Mouse (Mus musculus): ENCODE measurements around the gene Tcp10b. TPM values are rescaled to one million over a fixed set of nuclear protein-coding genes. Genes with fewer than 3 reads are reported as not detected.
"Not testable (repeated sequence)": the region's sequence is repeated elsewhere in the genome, so short reads cannot be mapped to it uniquely, and the experiment has no call there.

Gene Tcp10b
- 1 to 10 TPM in 1 of 2 experiments, under 1 TPM in 1; 0.61 to 1.4 TPM for total RNA-seq (2021)
- long read RNA-seq, experiment 1, result 0 reads
- long read RNA-seq, experiment 2, result 0 reads

DNA sequence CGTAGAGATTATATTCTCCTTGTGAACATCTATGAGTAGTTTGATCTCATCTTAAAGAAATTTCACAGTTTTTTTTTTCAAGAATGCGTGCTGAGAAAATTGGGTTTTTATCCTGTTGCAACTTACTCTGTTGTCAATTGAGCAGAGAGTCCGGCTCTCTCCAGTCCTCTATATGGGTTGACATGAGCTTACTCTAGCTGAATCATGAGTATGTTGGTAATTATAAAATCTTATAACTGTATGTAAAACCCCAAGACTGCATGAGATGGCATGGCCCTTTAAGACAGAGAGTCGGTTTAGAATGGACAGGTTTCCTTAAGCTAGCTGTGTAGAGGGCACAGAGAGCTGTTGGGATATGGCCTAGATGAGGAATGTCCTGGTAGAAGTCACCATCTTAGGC, at the start of gene Tcp10b:
Gene Tcp10b (plus strand): TSS at position 301 of the 400 bp plus-strand sequence.
- intact Hi-C loops (cut with DNase I), result not testable (repeated sequence)

DNA sequence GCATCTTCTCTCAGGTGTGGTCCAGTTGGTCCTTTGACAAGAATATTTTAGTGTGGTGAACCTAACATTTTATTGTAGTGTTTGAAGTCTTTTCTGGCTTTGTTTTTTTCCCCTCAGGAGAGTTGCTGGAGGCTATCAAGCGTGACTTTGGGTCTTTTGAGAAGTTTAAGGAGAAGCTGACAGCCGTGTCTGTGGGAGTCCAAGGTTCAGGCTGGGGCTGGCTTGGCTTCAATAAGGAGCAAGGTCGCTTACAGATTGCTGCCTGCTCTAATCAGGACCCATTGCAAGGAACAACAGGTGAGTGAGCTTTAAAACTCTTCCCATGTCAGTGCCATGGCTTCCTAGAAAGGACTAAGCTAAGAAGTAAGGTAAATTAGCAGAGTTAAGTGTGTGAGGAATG, 47.6 kb upstream of the Tcp10b start:
- Histone ChIP-seq H3K27ac (no peak overlapping the region), H3K4me3 (no peak overlapping the region)
- intact Hi-C loops (cut with DNase I), result no loop called here
- no peak for TF ChIP-seq CTCF (IDR thresholded peaks at IDR 0.05)
- DNase-seq (ENCODE audit: extremely low spot score in 1 of 2, low spot score in 2 of 2), result no peak

More for the DNA sequence above, at the start of gene Tcp10b:
- DNase-seq (ENCODE audit: extremely low spot score in 1 of 2, low spot score in 2 of 2); H3K4me3 ChIP-seq; H3K27ac ChIP-seq: not testable (repeated sequence)

DNA sequence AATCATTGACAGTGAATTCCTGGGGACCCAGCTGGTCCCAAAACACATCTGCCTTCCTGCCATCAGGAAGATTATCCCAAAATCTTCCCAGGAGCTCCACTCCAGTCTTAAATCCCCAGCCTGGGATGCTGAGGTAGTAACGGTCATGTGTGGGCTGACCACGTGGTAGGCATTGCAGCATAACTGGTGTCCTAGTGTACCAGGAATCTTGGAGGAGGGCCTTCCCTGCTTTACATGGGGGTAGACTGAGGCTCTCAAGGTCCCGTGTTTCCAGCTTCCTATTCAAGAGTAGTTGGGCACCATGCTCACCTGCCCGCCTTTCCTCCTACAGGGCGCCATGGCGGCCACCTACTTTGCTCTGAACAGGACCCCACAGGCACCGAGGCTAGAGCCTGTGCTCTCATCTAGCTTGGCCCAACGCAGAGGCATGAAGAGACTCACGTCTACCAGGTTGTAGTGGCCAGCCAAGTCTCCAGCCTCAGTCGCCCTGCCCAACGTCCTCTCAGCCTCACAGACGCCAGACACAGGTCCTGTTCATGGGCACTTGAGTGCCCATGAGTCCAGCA, 24.2 kb upstream of the Tcp10b start:
- intact Hi-C loops (cut with DNase I); DNase-seq (ENCODE audit: extremely low spot score in 1 of 2, low spot score in 2 of 2); H3K4me3 ChIP-seq: not testable (repeated sequence)

DNA sequence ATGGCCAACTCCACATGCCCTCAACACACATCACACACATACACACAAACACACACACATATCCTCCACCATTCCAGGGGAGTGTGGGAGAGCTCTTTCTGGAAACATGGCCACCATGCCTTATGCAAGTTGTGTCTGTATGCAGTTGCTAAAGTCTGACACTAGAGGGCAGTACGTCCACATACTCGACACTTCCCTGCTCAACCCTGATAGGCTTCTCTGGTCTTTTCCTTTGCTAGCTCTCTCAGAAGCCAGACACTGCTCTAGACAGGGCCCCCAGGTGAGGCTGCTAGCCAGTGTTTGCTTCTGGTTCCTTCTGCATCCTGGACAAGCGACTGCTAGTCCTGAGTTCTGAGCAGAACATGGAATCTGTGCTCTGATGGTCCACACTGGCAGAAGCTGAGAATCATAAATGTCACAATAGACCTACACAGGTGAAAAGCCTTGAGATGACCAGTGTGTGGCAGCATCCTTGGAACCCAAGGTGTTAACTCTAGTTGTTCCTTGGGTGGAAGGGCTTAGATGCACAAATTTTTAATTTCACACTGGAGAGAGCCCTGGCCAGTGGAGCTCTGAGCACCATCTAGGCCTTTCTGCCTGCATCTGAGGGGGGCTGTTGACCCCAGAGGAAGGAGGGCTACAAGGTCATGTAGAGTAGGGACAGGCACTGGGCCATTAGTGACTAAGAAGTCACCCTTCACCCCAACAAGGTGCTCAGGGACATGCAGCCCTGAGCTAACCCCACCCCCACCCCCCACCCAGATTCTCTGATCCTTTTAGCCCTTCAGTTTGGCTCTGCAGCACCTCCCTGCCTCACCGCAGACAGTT, 16.8 kb upstream of the Tcp10b start:
- H3K4me3 ChIP-seq; intact Hi-C loops (cut with DNase I); H3K27ac ChIP-seq: not testable (repeated sequence)
- peak; percentile 56 to 60 for DNase-seq (ENCODE audit: extremely low spot score in 1 of 2, low spot score in 2 of 2)
- peak; percentile 65 for TF ChIP-seq CTCF (IDR thresholded peaks at IDR 0.05)

More for the DNA sequence above, 24.2 kb upstream of the Tcp10b start:
- H3K27ac ChIP-seq, result not testable (repeated sequence)

DNA sequence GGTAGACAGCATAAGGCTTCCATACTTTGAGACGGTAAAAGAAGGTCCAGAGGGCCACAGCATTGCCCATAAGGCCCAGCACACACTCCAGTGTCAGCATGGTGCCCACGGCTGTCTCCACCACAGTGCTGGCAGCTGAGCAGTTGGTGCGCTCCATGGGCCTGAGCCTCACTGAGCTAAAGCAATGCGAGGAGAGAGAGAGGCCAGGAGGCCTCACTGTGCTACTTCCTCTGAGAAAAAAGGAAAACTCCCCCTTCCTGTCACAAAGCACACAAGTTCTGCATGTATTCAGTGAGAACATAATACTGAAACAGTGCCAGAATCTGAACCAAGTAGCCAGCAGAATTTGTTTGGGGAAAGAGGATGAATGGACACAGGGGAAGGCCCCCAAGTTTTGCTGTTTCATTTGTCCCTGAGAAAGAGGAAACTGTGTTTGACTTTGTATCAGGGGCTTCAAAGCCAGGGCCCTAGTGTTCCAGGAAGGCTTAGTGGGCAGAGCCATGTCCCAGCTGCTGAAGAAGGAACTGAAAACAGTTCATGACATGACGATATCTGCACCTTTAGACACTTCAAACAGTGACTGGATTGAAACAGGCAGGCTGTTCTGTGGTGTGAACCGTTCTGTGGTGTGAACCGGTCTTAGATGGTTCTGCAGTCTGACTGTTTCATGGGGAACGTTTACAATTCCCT, 8.6 kb upstream of the Tcp10b start, which contains the start of gene Gpr31b:
Gene Gpr31b (minus strand): TSS at position 173 of the 690 bp plus-strand sequence.
- H3K27ac ChIP-seq; H3K4me3 ChIP-seq; DNase-seq (ENCODE audit: extremely low spot score in 1 of 2, low spot score in 2 of 2); intact Hi-C loops (cut with DNase I): not testable (repeated sequence)

DNA sequence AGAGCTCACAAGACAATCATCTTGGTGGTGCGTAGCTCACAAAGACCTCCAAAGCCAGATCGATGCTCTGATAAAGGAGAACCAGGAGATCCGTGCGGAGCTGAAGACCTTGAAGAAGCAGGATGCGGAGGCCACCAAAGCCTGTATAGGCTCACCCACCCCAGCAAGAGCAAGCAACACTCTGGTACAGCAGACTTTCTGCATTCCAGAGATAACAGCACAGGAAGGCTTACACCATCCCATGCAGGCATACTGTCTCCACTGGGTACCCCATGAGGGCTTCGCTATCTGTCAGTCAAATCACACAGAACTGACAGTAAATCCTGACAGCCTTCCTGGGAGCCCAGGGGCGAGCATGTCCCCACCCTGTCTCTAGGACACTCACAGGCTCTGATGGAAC, 2.0 kb downstream of the Tcp10b start:
- intact Hi-C loops (cut with DNase I); H3K4me3 ChIP-seq; DNase-seq (ENCODE audit: extremely low spot score in 1 of 2, low spot score in 2 of 2); H3K27ac ChIP-seq: not testable (repeated sequence)

DNA sequence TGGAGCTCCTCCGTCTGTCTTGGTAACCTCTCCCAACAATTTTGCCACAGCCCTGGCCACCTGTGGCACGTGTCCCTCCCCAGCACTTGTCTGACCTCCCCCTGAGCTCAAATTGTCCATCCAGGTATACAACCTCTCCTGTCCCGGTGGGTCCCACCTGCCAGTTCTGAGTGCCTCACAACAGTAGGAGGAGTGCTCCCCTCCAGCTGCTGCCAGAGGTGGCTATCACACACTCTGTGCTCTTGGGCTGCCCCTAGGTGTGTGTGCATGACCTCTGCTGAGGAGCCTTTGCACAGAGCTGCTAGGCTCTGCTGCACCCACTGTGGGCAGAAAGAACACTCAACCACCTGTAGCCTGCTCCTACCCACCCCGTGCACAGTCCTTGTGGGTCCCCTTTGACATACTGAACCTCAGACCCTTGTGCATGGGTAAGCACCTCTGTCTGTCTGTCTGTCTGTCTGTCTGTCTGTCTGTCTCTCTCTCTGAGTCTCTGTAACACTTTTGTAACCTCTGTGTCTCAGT, 7.0 kb downstream of the Tcp10b start:
- H3K4me3 ChIP-seq; DNase-seq (ENCODE audit: extremely low spot score in 1 of 2, low spot score in 2 of 2); H3K27ac ChIP-seq; intact Hi-C loops (cut with DNase I): not testable (repeated sequence)

DNA sequence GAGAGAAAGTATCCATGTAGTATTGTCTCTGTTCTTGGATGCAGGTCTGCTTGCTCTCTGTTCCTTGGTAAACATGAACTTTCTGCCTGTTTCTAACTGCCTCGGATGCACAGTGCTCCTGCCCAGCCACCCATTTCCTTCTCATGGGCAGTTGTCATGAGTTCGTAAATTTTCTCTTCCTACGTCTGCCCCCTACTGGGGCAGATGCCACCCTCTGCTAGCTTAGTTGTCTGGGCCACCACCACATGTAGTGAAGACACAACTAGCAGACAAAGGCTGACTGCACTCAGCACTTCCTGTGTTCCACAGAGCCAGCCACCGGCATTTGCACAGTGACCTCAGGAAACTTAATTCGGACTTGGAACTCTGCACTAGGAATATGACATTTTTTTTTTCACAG, 8.3 kb downstream of the Tcp10b start:
- DNase-seq (ENCODE audit: extremely low spot score in 1 of 2, low spot score in 2 of 2); H3K27ac ChIP-seq; intact Hi-C loops (cut with DNase I); H3K4me3 ChIP-seq: not testable (repeated sequence)

DNA sequence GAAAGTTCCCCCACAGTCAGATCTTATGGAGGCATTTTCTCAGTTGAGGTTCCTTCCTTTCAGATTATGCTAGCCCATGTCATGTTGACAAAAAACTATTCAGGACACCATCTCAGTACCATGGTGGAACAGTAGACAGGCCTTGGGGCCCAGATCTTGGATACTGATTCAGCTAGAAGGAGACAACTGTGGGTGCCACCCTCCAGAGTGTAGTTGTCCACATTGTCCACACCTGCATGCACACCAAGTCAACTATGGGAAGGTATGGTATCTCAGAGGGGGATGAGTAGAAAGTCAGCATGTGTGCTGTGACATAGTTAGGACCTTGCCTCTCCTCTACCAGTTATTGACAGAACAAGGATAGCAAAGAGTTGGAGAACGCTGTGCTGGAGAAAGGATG, 30.6 kb downstream of the Tcp10b start:
- intact Hi-C loops (cut with DNase I); DNase-seq (ENCODE audit: extremely low spot score in 1 of 2, low spot score in 2 of 2); H3K4me3 ChIP-seq; H3K27ac ChIP-seq: not testable (repeated sequence)

DNA sequence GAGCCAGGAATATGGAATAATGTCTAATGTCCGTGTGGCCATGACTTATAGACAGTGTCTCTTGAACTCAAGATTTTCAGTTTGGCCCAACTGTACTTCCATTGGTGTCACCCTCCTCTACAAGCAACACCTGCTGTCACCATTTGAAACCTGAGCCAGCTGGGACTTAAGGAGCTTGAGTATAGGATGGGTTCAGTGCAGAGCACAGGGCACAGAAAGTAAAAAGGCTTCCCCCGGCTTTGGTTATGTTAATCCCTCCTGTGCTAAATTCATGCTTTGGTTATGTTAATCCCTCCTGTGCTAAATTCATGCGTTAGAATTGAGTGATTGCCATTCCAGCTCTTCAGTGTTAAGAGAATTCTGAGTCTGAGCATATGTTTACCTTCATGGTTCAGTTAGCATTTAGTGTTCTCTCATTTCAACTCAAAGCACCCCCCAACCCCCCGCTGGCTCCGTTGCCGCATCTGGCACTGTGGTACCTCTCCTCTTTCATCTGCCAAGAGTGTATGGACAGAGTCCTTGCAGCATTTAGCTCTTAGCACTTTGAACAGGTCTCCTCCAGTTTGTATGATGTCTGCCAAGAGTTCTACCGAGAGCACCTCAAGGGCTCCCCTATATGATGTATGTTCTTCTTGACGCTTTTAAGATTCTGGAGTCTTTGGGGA, 31.3 kb downstream of the Tcp10b start:
- H3K27ac ChIP-seq; intact Hi-C loops (cut with DNase I); DNase-seq (ENCODE audit: extremely low spot score in 1 of 2, low spot score in 2 of 2); H3K4me3 ChIP-seq: not testable (repeated sequence)

DNA sequence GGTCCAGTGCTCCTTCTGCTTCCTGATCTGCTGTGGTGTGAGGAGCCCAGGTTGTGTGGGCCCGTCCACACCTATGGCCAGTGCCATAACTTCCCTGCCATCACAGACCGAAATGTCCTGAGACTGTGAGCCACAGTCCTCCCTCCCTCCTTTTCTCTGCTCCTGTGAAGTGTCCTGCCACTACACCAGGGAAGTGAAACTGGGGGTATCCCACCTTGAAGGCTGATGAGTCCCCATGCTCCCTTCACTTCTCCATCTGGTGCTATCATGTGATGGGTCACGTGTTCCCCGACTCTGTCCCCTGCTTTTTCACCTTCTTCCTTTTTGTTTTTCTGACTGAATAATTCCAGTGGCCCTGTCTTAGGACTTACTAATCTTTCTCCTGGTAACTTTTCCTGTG, 32.1 kb downstream of the Tcp10b start:
- intact Hi-C loops (cut with DNase I); DNase-seq (ENCODE audit: extremely low spot score in 1 of 2, low spot score in 2 of 2); H3K27ac ChIP-seq; H3K4me3 ChIP-seq: not testable (repeated sequence)

DNA sequence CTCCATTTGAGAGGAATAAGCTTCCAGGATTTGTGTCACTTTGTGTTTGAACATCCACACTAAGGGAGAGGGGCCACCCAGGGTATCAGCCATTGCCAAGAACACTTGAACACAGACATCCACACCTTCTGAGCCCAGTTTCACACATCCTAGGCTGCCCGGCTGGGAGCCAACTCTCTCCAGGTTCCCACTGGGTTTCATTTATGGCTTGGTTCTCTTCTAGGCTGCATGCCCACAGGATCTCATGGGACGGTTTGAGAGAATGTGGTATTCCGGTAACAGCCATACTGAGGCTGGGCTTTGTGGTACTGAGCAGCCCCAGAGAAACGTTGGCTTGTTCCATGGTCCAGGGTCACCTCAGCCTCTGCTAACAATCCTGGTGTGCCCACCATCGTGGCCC, 45.7 kb downstream of the Tcp10b start:
- DNase-seq (ENCODE audit: extremely low spot score in 1 of 2, low spot score in 2 of 2); H3K4me3 ChIP-seq; H3K27ac ChIP-seq; intact Hi-C loops (cut with DNase I): not testable (repeated sequence)

DNA sequence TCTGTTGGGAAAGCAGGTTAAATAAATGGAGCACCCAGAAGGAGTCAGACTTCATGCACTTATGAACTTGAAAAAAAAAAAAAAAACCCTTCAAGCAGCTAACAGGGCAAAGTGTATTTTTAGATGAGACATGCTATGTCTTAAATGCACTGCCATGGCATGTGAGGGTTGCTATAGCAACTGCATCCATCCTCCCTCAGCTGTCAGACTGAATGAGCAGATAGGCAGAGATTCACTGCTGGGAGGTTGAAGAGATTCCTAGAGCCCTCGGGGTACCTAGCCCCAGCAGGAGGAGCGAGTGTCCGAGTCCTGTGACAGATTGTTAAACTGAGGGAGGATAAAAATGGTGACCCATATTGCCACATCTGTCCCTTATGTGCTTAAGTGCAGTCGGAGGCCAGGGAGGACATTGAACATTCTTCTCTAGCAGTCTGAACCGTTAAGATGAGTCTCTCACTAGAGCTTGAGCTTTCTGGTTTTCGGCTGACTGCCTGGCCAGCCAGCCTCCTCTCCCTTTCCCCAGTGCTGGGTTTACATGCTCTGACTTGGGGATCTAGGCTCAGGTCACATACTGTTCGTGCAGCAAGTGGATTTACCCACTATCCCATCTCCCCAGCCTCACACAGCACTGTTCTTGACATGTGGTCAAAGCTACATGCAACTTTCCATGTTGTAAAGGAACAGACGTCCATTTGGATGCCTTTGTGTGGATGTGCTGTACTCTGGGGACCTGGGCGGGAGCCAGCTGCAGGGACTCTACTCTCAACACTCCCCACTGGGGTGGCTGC, 51.8 kb downstream of the Tcp10b start:
- DNase-seq (ENCODE audit: extremely low spot score in 1 of 2, low spot score in 2 of 2); intact Hi-C loops (cut with DNase I); H3K27ac ChIP-seq; H3K4me3 ChIP-seq: not testable (repeated sequence)

DNA sequence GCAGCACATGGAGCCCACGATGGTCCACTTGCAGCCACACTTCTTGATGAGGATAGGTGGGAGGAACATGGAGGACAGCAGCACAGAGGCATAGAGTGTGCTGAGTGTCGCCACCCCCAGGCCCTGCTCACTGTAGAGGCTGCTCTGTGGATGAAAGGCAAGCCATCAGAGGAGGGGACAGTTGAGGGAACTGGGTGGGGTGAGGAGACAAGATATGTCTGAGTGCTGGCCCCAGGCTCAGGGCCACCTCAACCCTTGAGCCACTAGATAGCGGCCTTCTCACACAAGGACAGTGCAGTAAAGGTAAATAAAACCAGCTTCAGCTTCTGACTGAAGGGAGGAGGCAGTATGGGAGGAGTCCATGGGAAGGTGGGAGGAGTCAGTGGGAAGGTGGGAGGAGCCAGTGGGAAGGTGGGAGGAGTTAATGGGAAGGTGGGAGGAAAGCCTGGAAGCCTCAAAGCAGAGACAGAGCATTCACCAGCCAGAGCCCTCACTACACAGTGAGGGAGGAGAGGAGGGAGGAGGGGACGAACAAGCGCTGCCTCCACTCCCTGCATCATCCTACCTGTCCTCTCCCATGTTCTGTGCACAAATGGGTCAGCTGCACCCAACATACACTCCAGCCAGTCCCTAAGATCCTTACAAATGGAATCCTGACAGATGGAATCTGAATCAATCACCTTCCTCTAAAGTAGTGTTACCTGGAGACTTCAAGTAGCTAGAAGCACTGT, 62.6 kb downstream of the Tcp10b start:
- DNase-seq (ENCODE audit: extremely low spot score in 1 of 2, low spot score in 2 of 2); intact Hi-C loops (cut with DNase I); H3K27ac ChIP-seq; H3K4me3 ChIP-seq: not testable (repeated sequence)

DNA sequence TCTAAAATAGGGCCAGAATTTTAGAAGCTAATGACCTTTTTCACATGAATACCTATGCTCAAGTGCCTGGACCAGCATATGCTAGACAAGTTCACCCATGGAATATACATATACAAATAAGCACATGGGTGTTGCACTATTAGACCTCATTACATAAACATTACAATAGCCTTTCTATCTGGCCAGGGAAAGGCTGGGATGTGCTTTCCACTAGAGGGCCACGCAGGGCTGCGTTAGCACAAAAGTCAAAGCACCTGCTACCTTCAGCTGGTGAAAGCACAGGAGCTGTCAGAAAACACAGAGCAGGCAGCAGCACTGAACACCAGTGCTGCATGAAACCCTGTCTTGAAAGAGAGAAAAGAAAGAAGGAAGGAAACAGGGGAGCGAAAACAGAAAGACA, 63.3 kb downstream of the Tcp10b start:
- DNase-seq (ENCODE audit: extremely low spot score in 1 of 2, low spot score in 2 of 2); H3K4me3 ChIP-seq; H3K27ac ChIP-seq; intact Hi-C loops (cut with DNase I): not testable (repeated sequence)

All from left cerebral cortex, adult 2 months (tissue).